Mouse (Mus musculus) testis, adult 2 months (tissue): ENCODE measurements around the gene Bcl2. TPM values are rescaled to one million over a fixed set of nuclear protein-coding genes. Genes with fewer than 3 reads are reported as not detected.

ENCODE experiments used
- H3K27ac ChIP-seq: fragments of 200-500 bp; 2 replicates; pipeline ENCODE4 v1.5.1; 2012; ENCODE audit warnings: low read depth, low read length; ENCODE audit not compliant: control insufficient read depth, insufficient read depth
- H3K27me3 ChIP-seq: fragments of 200-500 bp; 2 replicates; pipeline ENCODE4 v1.6.1; 2012; ENCODE audit warnings: mild to moderate bottlenecking, low read length, moderate library complexity; ENCODE audit not compliant: control insufficient read depth, insufficient read depth
- H3K36me3 ChIP-seq: fragments of 200-500 bp; 2 replicates; pipeline ENCODE4 v1.6.1; 2012; ENCODE audit warnings: mild to moderate bottlenecking, low read length; ENCODE audit not compliant: control insufficient read depth, insufficient read depth
- H3K4me1 ChIP-seq: fragments of 200-500 bp; 2 replicates; pipeline ENCODE4 v1.6.1; 2012; ENCODE audit warnings: low read length; ENCODE audit not compliant: control insufficient read depth, insufficient read depth
- H3K4me3 ChIP-seq: fragments of 200-500 bp; 2 replicates; pipeline ENCODE4 v1.5.1; 2012; ENCODE audit warnings: low read depth, mild to moderate bottlenecking, low read length, moderate library complexity, mixed read lengths; ENCODE audit not compliant: control insufficient read depth
- CTCF ChIP-seq: fragments of 200-500 bp; IDR thresholded peaks from 2 replicates; pipeline ENCODE4 v1.5.1; 2012; ENCODE audit warnings: low read depth, mild to moderate bottlenecking, inconsistent platforms, low read length, moderate library complexity; ENCODE audit not compliant: control insufficient read depth, insufficient read depth, insufficient replicate concordance
- POLR2A ChIP-seq: fragments of 200-500 bp; IDR thresholded peaks from 2 replicates; pipeline ENCODE4 v1.6.1; 2012; ENCODE audit warnings: low read depth, mild to moderate bottlenecking, inconsistent platforms, low read length, moderate library complexity; ENCODE audit not compliant: control insufficient read depth
- polyA plus RNA-seq: library from polyadenylated mRNA; depleted of rRNA; stranded (reverse); fragments of >200 nt; gene quantifications from 2 replicates; pipeline ENCODE4 v1.2.3, GENCODE M21; 2012

Gene Bcl2
- polyA plus RNA-seq, 1 experiment, result 0.11 TPM

DNA sequence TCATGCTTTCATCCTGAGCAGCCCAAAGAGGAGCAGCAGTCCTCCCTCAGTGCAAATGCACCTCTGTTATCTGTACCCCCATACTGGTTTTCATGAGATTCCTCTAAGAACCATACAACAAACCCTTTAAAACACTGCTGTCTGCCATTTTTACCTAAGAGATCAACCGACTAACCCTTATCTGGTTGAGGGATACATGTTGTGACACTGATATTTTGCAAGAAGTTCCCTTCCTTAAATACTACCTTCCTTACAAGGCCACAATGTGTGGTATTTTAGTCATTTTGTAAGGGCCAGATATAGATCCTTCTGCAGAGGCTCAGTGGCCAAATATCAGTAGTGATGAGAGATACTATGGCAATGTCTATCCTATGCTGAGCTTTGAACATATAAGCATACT lies 134.3 kb downstream of the Bcl2 start:
- Histone ChIP-seq H3K4me3 (no peak overlapping the region), H3K36me3 (no peaks in the 10 kb centered on the region), H3K27me3 (no peaks in the 10 kb centered on the region), H3K27ac (no peak overlapping the region), H3K4me1 (no peaks in the 10 kb centered on the region)
- no peak for TF ChIP-seq POLR2A
- no peak for TF ChIP-seq CTCF

GRCm38 (mm10) chr1:106572506-106572905 lies 141.6 kb downstream of the Bcl2 start:
- Histone ChIP-seq H3K27me3 (no peaks in the 10 kb centered on the region), H3K36me3 (no peaks in the 10 kb centered on the region), H3K27ac (no peak overlapping the region), H3K4me3 (no peak overlapping the region), H3K4me1 (no peaks in the 10 kb centered on the region)
- TF ChIP-seq POLR2A (no peak), CTCF (no peak)

- no peaks in the 10 kb centered on the region for H3K36me3 ChIP-seq
- H3K4me3 ChIP-seq, result no peak overlapping the region
- no peaks in the 10 kb centered on the region for H3K4me1 ChIP-seq
- no peak overlapping the region for H3K27ac ChIP-seq
- TF ChIP-seq CTCF (no peak), POLR2A (no peak)
- H3K27me3 ChIP-seq, result no peaks in the 10 kb centered on the region
Measured at GRCm38 (mm10) chr1:106570870-106571269, 143.2 kb downstream of the Bcl2 start.

GRCm38 (mm10) chr1:106570366-106570765 lies 143.7 kb downstream of the Bcl2 start:
- Histone ChIP-seq H3K27ac (no peak overlapping the region), H3K4me3 (no peak overlapping the region), H3K27me3 (no peaks in the 10 kb centered on the region), H3K4me1 (no peaks in the 10 kb centered on the region), H3K36me3 (no peaks in the 10 kb centered on the region)
- TF ChIP-seq POLR2A (no peak), CTCF (no peak)

- Histone ChIP-seq H3K36me3 (no peaks in the 10 kb centered on the region), H3K27ac (no peak overlapping the region), H3K27me3 (no peaks in the 10 kb centered on the region), H3K4me1 (no peaks in the 10 kb centered on the region), H3K4me3 (no peak overlapping the region)
- TF ChIP-seq CTCF, result no peak
- TF ChIP-seq POLR2A, result no peak
Measured at GRCm38 (mm10) chr1:106569674-106570073, 144.4 kb downstream of the Bcl2 start.

- TF ChIP-seq POLR2A (no peak), CTCF (no peak)
- no peaks in the 10 kb centered on the region for H3K27me3 ChIP-seq
- H3K4me1 ChIP-seq, result no peaks in the 10 kb centered on the region
- H3K27ac ChIP-seq, result no peak overlapping the region
- H3K36me3 ChIP-seq, result no peaks in the 10 kb centered on the region
- no peak overlapping the region for H3K4me3 ChIP-seq
Measured at GRCm38 (mm10) chr1:106568868-106569267, 145.2 kb downstream of the Bcl2 start.

GRCm38 (mm10) chr1:106567506-106567905 lies 146.6 kb downstream of the Bcl2 start:
- H3K27ac ChIP-seq, result no peak overlapping the region
- H3K27me3 ChIP-seq, result no peaks in the 10 kb centered on the region
- no peak for TF ChIP-seq POLR2A
- TF ChIP-seq CTCF, result no peak
- H3K4me1 ChIP-seq, result no peaks in the 10 kb centered on the region
- no peaks in the 10 kb centered on the region for H3K36me3 ChIP-seq
- H3K4me3 ChIP-seq, result no peak overlapping the region
